In genomic region chr11:65495034-65495433, GRCm38 (mm10) we compare ENCODE assay signal across 10 mouse cellular contexts.
DNase-seq lines count a peak whose midpoint lies in the region; ATAC-seq and TF ChIP-seq lines count a peak whose summit lies in the region.
"Had no signal": no experiment of that assay in that cellular context is flagged by ENCODE, and none has a peak within 500 bp of the region (broad histone marks: within the 10 kb centered on the region; RNA-seq: fewer than 3 reads in every experiment).

No protein-coding gene starts in this region.

- no peak overlapping the region for H3K9ac ChIP-seq in embryonic facial prominence, embryonic 13.5 days
- no peak overlapping the region for H3K9ac ChIP-seq in kidney, postnatal 0 days (ENCODE audit: low read depth, low read length)
- H3K9ac ChIP-seq in stomach, postnatal 0 days (ENCODE audit: low read length), result no peak overlapping the region

- H3K27ac ChIP-seq in embryonic facial prominence, embryonic 13.5 days, result no peak overlapping the region
- H3K27ac ChIP-seq in kidney, postnatal 0 days, result no peak overlapping the region
- no peak overlapping the region for H3K27ac ChIP-seq in stomach, postnatal 0 days (replicated peaks)

- H3K36me3 ChIP-seq in embryonic facial prominence, embryonic 13.5 days, result no peaks in the 10 kb centered on the region
- no peaks in the 10 kb centered on the region for H3K36me3 ChIP-seq in kidney, postnatal 0 days (ENCODE audit: insufficient read depth, low read length)
- no peaks in the 10 kb centered on the region for H3K36me3 ChIP-seq in stomach, postnatal 0 days (ENCODE audit: control insufficient read depth, insufficient read depth, low read length)
- H3K36me3 ChIP-seq: G1E had no signal

- no peak for TF ChIP-seq EP300 in stomach, postnatal 0 days (optimal IDR thresholded peaks at IDR 0.05)

- peak; percentile 11 to 29 for DNase-seq in lung, postnatal 4 days
- no peak for DNase-seq in lung, postnatal 25 days (ENCODE audit: low spot score)
- DNase-seq in kidney, postnatal 0 days (ENCODE audit: low spot score), result peak; percentile 70
- peak; percentile 15 for DNase-seq in stomach, postnatal 0 days (ENCODE audit: low spot score)
- no peak for DNase-seq in left cerebral cortex, adult 9 months (ENCODE audit: low spot score in 2 of 2)
- no peak for DNase-seq in frontal cortex, postnatal 14 days (ENCODE audit: low spot score in 2 of 2)
- DNase-seq in layer of hippocampus, postnatal 25 days (ENCODE audit: extremely low spot score in 1 of 2, low spot score in 1 of 2), result no peak
- DNase-seq: cerebellum, postnatal 36 days had no signal

- H3K9me3 ChIP-seq in embryonic facial prominence, embryonic 13.5 days, result no peaks in the 10 kb centered on the region
- H3K9me3 ChIP-seq in kidney, postnatal 0 days (replicated peaks; ENCODE audit: low read length), result no peaks in the 10 kb centered on the region
- no peaks in the 10 kb centered on the region for H3K9me3 ChIP-seq in stomach, postnatal 0 days (ENCODE audit: control insufficient read depth, low read length)
- H3K9me3 ChIP-seq: G1E had no signal

- no peak; the same call in 1 of the 2 replicates for TF ChIP-seq CTCF in kidney, postnatal 0 days (IDR thresholded peaks at IDR 0.05; ENCODE audit: low read depth)
- TF ChIP-seq CTCF in stomach, postnatal 0 days (IDR thresholded peaks at IDR 0.05; ENCODE audit: low read depth), result peak; percentile 43

- H3K4me2 ChIP-seq in embryonic facial prominence, embryonic 13.5 days, result peak overlapping the region; percentile 36
- peak overlapping the region; percentile 31 for H3K4me2 ChIP-seq in kidney, postnatal 0 days (ENCODE audit: low read length)
- no peak overlapping the region for H3K4me2 ChIP-seq in stomach, postnatal 0 days (replicated peaks; ENCODE audit: low read depth)

- WGBS in embryonic facial prominence, embryonic 13.5 days, result 11% methylated on average over 11 of the region's 11 CpGs
- 7% methylated on average over 11 of the region's 11 CpGs for WGBS in kidney, postnatal 0 days
- WGBS in stomach, postnatal 0 days, result 11% methylated on average over 11 of the region's 11 CpGs

- peaks cover 27% of the 10 kb centered on the region for H3K27me3 ChIP-seq in embryonic facial prominence, embryonic 13.5 days
- no peaks in the 10 kb centered on the region for H3K27me3 ChIP-seq in kidney, postnatal 0 days (ENCODE audit: insufficient read depth, low read length)
- H3K27me3 ChIP-seq in stomach, postnatal 0 days (ENCODE audit: control insufficient read depth, insufficient read depth, low read length), result no peaks in the 10 kb centered on the region

- peaks cover 9% of the 10 kb centered on the region for H3K4me1 ChIP-seq in embryonic facial prominence, embryonic 13.5 days
- 0 out of 2 replicates have a peak, but pooled peaks cover 6% of the 10 kb centered on the region for H3K4me1 ChIP-seq in kidney, postnatal 0 days (replicated peaks; ENCODE audit: insufficient read depth, low read length)
- H3K4me1 ChIP-seq in stomach, postnatal 0 days (replicated peaks; ENCODE audit: control insufficient read depth, insufficient read depth), result no peaks in the 10 kb centered on the region

- no peak for ATAC-seq in embryonic facial prominence, embryonic 13.5 days (ENCODE audit: insufficient number of reproducible peaks, insufficient read depth, low FRiP score, low TSS enrichment, low read depth)
- ATAC-seq in kidney, postnatal 0 days (replicated peaks; ENCODE audit: low FRiP score, low read depth), result no peak
- ATAC-seq in stomach, postnatal 0 days (ENCODE audit: low FRiP score, low TSS enrichment), result no peak

- no peak overlapping the region for H3K4me3 ChIP-seq in embryonic facial prominence, embryonic 13.5 days
- H3K4me3 ChIP-seq in kidney, postnatal 0 days (replicated peaks; ENCODE audit: low read depth, low read length), result no peak overlapping the region
- no peak overlapping the region for H3K4me3 ChIP-seq in stomach, postnatal 0 days (ENCODE audit: low read depth, low read length)

Comparison
In these comparisons a context has a peak if more than half of its experiments do, and no peak if none do; other contexts are left out.
1. DNase-seq: peak in lung, postnatal 4 days (2 of 2), kidney, postnatal 0 days (single experiment) and stomach, postnatal 0 days (single experiment); none in lung, postnatal 25 days (single experiment), left cerebral cortex, adult 9 months (0 of 2), frontal cortex, postnatal 14 days (0 of 2) and layer of hippocampus, postnatal 25 days (0 of 2).